7 mouse cellular contexts compared by ENCODE assay signal in genomic region chr3:90255194-90255565, GRCm38 (mm10). TPM values are rescaled to one million over a fixed set of nuclear protein-coding genes. Genes with fewer than 3 reads are reported as not detected.
DNase-seq lines count a peak whose midpoint lies in the region; ATAC-seq and TF ChIP-seq lines count a peak whose summit lies in the region.

No protein-coding gene starts in this region.

- no peak for ATAC-seq in lung, embryonic 14.5 days (ENCODE audit: insufficient read depth)
- ATAC-seq in embryonic facial prominence, embryonic 15.5 days (ENCODE audit: insufficient number of reproducible peaks, low FRiP score, low TSS enrichment, low read depth) = no peak
- no peak for ATAC-seq in intestine, postnatal 0 days
- ATAC-seq in neural tube, embryonic 15.5 days (ENCODE audit: low FRiP score) = no peak

- H3K9ac ChIP-seq in lung, embryonic 14.5 days = peak overlapping the region; percentile 85
- peak overlapping the region; percentile 82 for H3K9ac ChIP-seq in embryonic facial prominence, embryonic 15.5 days
- H3K9ac ChIP-seq in intestine, postnatal 0 days (ENCODE audit: low read depth, low read length) = peak overlapping the region; percentile 85; the same call in 1 of the 2 replicates
- peak overlapping the region; percentile 84 for H3K9ac ChIP-seq in neural tube, embryonic 15.5 days (replicated peaks)

- 6% methylated on average over 2 of the region's 2 CpGs for WGBS in lung, embryonic 14.5 days
- 13% methylated on average over 2 of the region's 2 CpGs for WGBS in embryonic facial prominence, embryonic 15.5 days
- WGBS in intestine, postnatal 0 days = 8% methylated on average over 2 of the region's 2 CpGs
- WGBS in neural tube, embryonic 15.5 days = 26% methylated on average over 2 of the region's 2 CpGs

- peaks cover 4% of the 10 kb centered on the region for H3K4me1 ChIP-seq in lung, embryonic 14.5 days (ENCODE audit: insufficient read depth)
- peaks cover 19% of the 10 kb centered on the region for H3K4me1 ChIP-seq in embryonic facial prominence, embryonic 15.5 days
- 0 out of 2 replicates have a peak, but pooled peaks cover 4% of the 10 kb centered on the region for H3K4me1 ChIP-seq in intestine, postnatal 0 days (replicated peaks; ENCODE audit: control insufficient read depth, insufficient read depth, low read length)
- H3K4me1 ChIP-seq in neural tube, embryonic 15.5 days = peaks cover 31% of the 10 kb centered on the region

- no peak for DNase-seq in lung, embryonic 14.5 days
- DNase-seq in lung, postnatal 10 days = no peak
- DNase-seq in natural killer cell, adult 2 months (ENCODE audit: low spot score in 2 of 2) = no peak
- DNase-seq in adrenal gland, postnatal 4 days (ENCODE audit: low spot score in 2 of 2) = no peak

- no peaks in the 10 kb centered on the region for H3K9me3 ChIP-seq in lung, embryonic 14.5 days (ENCODE audit: low read depth, low read length)
- H3K9me3 ChIP-seq in embryonic facial prominence, embryonic 15.5 days (replicated peaks) = no peaks in the 10 kb centered on the region
- H3K9me3 ChIP-seq in intestine, postnatal 0 days (ENCODE audit: control insufficient read depth) = no peaks in the 10 kb centered on the region
- no peaks in the 10 kb centered on the region for H3K9me3 ChIP-seq in neural tube, embryonic 15.5 days (replicated peaks)

- H3K27me3 ChIP-seq in lung, embryonic 14.5 days (ENCODE audit: insufficient read depth, low read length) = no peaks in the 10 kb centered on the region
- H3K27me3 ChIP-seq in embryonic facial prominence, embryonic 15.5 days = no peaks in the 10 kb centered on the region
- no peaks in the 10 kb centered on the region for H3K27me3 ChIP-seq in intestine, postnatal 0 days (replicated peaks; ENCODE audit: control insufficient read depth, insufficient read depth, low read length)
- H3K27me3 ChIP-seq in neural tube, embryonic 15.5 days (replicated peaks) = no peaks in the 10 kb centered on the region

- peak overlapping the region; percentile 88 for H3K4me2 ChIP-seq in lung, embryonic 14.5 days
- peak overlapping the region; percentile 76 for H3K4me2 ChIP-seq in embryonic facial prominence, embryonic 15.5 days (replicated peaks)
- H3K4me2 ChIP-seq in intestine, postnatal 0 days (replicated peaks; ENCODE audit: low read depth) = peak overlapping the region; percentile 74
- peak overlapping the region; percentile 81 for H3K4me2 ChIP-seq in neural tube, embryonic 15.5 days

- peaks cover 48% of the 10 kb centered on the region for H3K36me3 ChIP-seq in lung, embryonic 14.5 days (ENCODE audit: insufficient read depth)
- H3K36me3 ChIP-seq in embryonic facial prominence, embryonic 15.5 days = peaks cover 47% of the 10 kb centered on the region
- peaks cover 40% of the 10 kb centered on the region for H3K36me3 ChIP-seq in intestine, postnatal 0 days (ENCODE audit: control insufficient read depth, insufficient read depth)
- H3K36me3 ChIP-seq in neural tube, embryonic 15.5 days = peaks cover 36% of the 10 kb centered on the region

- H3K4me3 ChIP-seq in lung, embryonic 14.5 days (ENCODE audit: low read depth, low read length) = peak overlapping the region; percentile 86
- H3K4me3 ChIP-seq in embryonic facial prominence, embryonic 15.5 days (replicated peaks) = peak overlapping the region; percentile 95
- peak overlapping the region; percentile 91 for H3K4me3 ChIP-seq in intestine, postnatal 0 days (ENCODE audit: low read depth, low read length)
- peak overlapping the region; percentile 69 for H3K4me3 ChIP-seq in neural tube, embryonic 15.5 days (replicated peaks)

- H3K27ac ChIP-seq in lung, embryonic 14.5 days (ENCODE audit: low read depth) = no peak overlapping the region; the same call in 1 of the 2 replicates
- no peak overlapping the region; the same call in 1 of the 2 replicates for H3K27ac ChIP-seq in embryonic facial prominence, embryonic 15.5 days (replicated peaks)
- H3K27ac ChIP-seq in intestine, postnatal 0 days (ENCODE audit: low read depth, low read length) = 0 out of 2 replicates have a peak overlapping the region, but pooled peaks have one; percentile 81
- peak overlapping the region; percentile 86 for H3K27ac ChIP-seq in neural tube, embryonic 15.5 days (replicated peaks)

- no peak for TF ChIP-seq CTCF in lung, embryonic 14.5 days (IDR thresholded peaks at IDR 0.05; ENCODE audit: low read depth)
- TF ChIP-seq CTCF in intestine, postnatal 0 days (IDR thresholded peaks at IDR 0.05; ENCODE audit: low read depth) = no peak

RNA-seq across cellular contexts. Expression of gene Crtc2, which starts 1.2 kb away (rescaled TPM):
- 19.3 and 19.6 TPM in 2 replicates for polyA plus RNA-seq in lung, embryonic 14.5 days (2014; fragmentation: Nextera tagmentation; extraction: Ambion mirVana)
- 24.7 and 27.8 TPM in 2 replicates for polyA plus RNA-seq in embryonic facial prominence, embryonic 15.5 days (2015; fragmentation: Nextera tagmentation; extraction: Ambion mirVana)
- polyA plus RNA-seq in intestine, postnatal 0 days (2015; fragmentation: Nextera tagmentation; extraction: Ambion mirVana) = 12.2 and 14.9 TPM in 2 replicates
- polyA plus RNA-seq in neural tube, embryonic 15.5 days (2015; fragmentation: Nextera tagmentation; extraction: Ambion mirVana) = 20.7 and 28.1 TPM in 2 replicates
- 10 to 100 TPM; 57.6 to 57.9 TPM for total RNA-seq in adrenal gland, postnatal 4 days (2021)

RNA-seq across cellular contexts. Expression of gene Slc39a1, which starts 7.2 kb away (rescaled TPM):
- polyA plus RNA-seq in lung, embryonic 14.5 days (2014; fragmentation: Nextera tagmentation; extraction: Ambion mirVana) = 85.2 and 85.3 TPM in 2 replicates
- polyA plus RNA-seq in embryonic facial prominence, embryonic 15.5 days (2015; fragmentation: Nextera tagmentation; extraction: Ambion mirVana) = 107 and 115 TPM in 2 replicates
- 153 and 158 TPM in 2 replicates for polyA plus RNA-seq in intestine, postnatal 0 days (2015; fragmentation: Nextera tagmentation; extraction: Ambion mirVana)
- 49.3 and 56.0 TPM in 2 replicates for polyA plus RNA-seq in neural tube, embryonic 15.5 days (2015; fragmentation: Nextera tagmentation; extraction: Ambion mirVana)
- 100 to 1,000 TPM; 136 TPM for total RNA-seq in adrenal gland, postnatal 4 days (2021)

RNA-seq across cellular contexts. Expression of gene Dennd4b, which starts 9.8 kb away (rescaled TPM):
- polyA plus RNA-seq in lung, embryonic 14.5 days (2014; fragmentation: Nextera tagmentation; extraction: Ambion mirVana) = 4.4 and 6.1 TPM in 2 replicates
- 4.0 and 4.5 TPM in 2 replicates for polyA plus RNA-seq in embryonic facial prominence, embryonic 15.5 days (2015; fragmentation: Nextera tagmentation; extraction: Ambion mirVana)
- 0.93 and 0.94 TPM in 2 replicates for polyA plus RNA-seq in intestine, postnatal 0 days (2015; fragmentation: Nextera tagmentation; extraction: Ambion mirVana)
- 7.3 and 9.0 TPM in 2 replicates for polyA plus RNA-seq in neural tube, embryonic 15.5 days (2015; fragmentation: Nextera tagmentation; extraction: Ambion mirVana)
- total RNA-seq in adrenal gland, postnatal 4 days (2021) = 10 to 100 TPM; 15.5 to 17.4 TPM

RNA-seq across cellular contexts. Expression of gene Creb3l4, which starts 11.9 kb away (rescaled TPM):
- polyA plus RNA-seq in lung, embryonic 14.5 days (2014; fragmentation: Nextera tagmentation; extraction: Ambion mirVana) = 5.4 and 6.5 TPM in 2 replicates
- polyA plus RNA-seq in embryonic facial prominence, embryonic 15.5 days (2015; fragmentation: Nextera tagmentation; extraction: Ambion mirVana) = 6.1 and 7.3 TPM in 2 replicates
- 7.5 and 8.6 TPM in 2 replicates for polyA plus RNA-seq in intestine, postnatal 0 days (2015; fragmentation: Nextera tagmentation; extraction: Ambion mirVana)
- 0.82 and 2.2 TPM in 2 replicates for polyA plus RNA-seq in neural tube, embryonic 15.5 days (2015; fragmentation: Nextera tagmentation; extraction: Ambion mirVana)
- under 1 TPM; 0.87 to 0.98 TPM for total RNA-seq in adrenal gland, postnatal 4 days (2021)

RNA-seq across cellular contexts. Expression of gene Jtb, which starts 23.8 kb away (rescaled TPM):
- 92.3 and 99.7 TPM in 2 replicates for polyA plus RNA-seq in lung, embryonic 14.5 days (2014; fragmentation: Nextera tagmentation; extraction: Ambion mirVana)
- 111 and 121 TPM in 2 replicates for polyA plus RNA-seq in embryonic facial prominence, embryonic 15.5 days (2015; fragmentation: Nextera tagmentation; extraction: Ambion mirVana)
- polyA plus RNA-seq in intestine, postnatal 0 days (2015; fragmentation: Nextera tagmentation; extraction: Ambion mirVana) = 169 and 172 TPM in 2 replicates
- 93.0 and 93.3 TPM in 2 replicates for polyA plus RNA-seq in neural tube, embryonic 15.5 days (2015; fragmentation: Nextera tagmentation; extraction: Ambion mirVana)
- total RNA-seq in adrenal gland, postnatal 4 days (2021) = 10 to 100 TPM; 62.8 to 64.6 TPM

Comparison
In these comparisons a context has a peak if more than half of its experiments do, and no peak if none do; other contexts are left out.
1. H3K27ac ChIP-seq: peak in intestine, postnatal 0 days (single experiment) and neural tube, embryonic 15.5 days (single experiment); none in lung, embryonic 14.5 days (single experiment) and embryonic facial prominence, embryonic 15.5 days (single experiment).
2. Peak in every context shown above with its lines, with median percentiles within 50 percentile points of each other: H3K4me2 ChIP-seq, H3K4me3 ChIP-seq and H3K9ac ChIP-seq.